Mouse (Mus musculus) hindlimb bud, embryonic 11.5 days (tissue): Measurements from ENCODE around the gene Meox1.
A peak's percentile ranks its signal among the peaks of the same experiment; 100 is the strongest.

Experiments used
- DNase-seq: peaks from one replicate; pipeline ENCODE4 v3.0.0-alpha.2; 2012; ENCODE audit warnings: low read depth, low spot score; ENCODE audit errors: extremely low spot score

Meox1 gene

GRCm38 (mm10) chr11:101894204-101894603 lies at the start of gene Meox1:
Gene Meox1 (minus strand): TSS chr11:101894374.
- no peak for DNase-seq

- no peak for DNase-seq
Observed at GRCm38 (mm10) chr11:101943055-101943454, 48.9 kb upstream of the Meox1 start.

- DNase-seq = no peak
Observed at GRCm38 (mm10) chr11:101937108-101937507, 42.9 kb upstream of the Meox1 start.

GRCm38 (mm10) chr11:101936421-101936820 lies 42.2 kb upstream of the Meox1 start:
- DNase-seq = no peak

- DNase-seq = no peak
Observed at GRCm38 (mm10) chr11:101935743-101936142, 41.6 kb upstream of the Meox1 start.

GRCm38 (mm10) chr11:101931978-101932377 lies 37.8 kb upstream of the Meox1 start:
- no peak for DNase-seq

- DNase-seq = no peak
Observed at GRCm38 (mm10) chr11:101928030-101928762, 34.0 kb upstream of the Meox1 start.

GRCm38 (mm10) chr11:101926951-101927589 lies 32.9 kb upstream of the Meox1 start:
- no peak for DNase-seq

- DNase-seq = no peak
Observed at GRCm38 (mm10) chr11:101925636-101926035, 31.5 kb upstream of the Meox1 start.

- DNase-seq = no peak
Observed at GRCm38 (mm10) chr11:101924441-101924976, 30.3 kb upstream of the Meox1 start.

- no peak for DNase-seq
Observed at GRCm38 (mm10) chr11:101923988-101924387, 29.8 kb upstream of the Meox1 start.

GRCm38 (mm10) chr11:101921361-101921952 lies 27.3 kb upstream of the Meox1 start:
- DNase-seq = no peak

- DNase-seq = peak; percentile 93
Observed at GRCm38 (mm10) chr11:101919660-101920059, 25.5 kb upstream of the Meox1 start.

- DNase-seq = no peak
Observed at GRCm38 (mm10) chr11:101918609-101919008, 24.4 kb upstream of the Meox1 start.

- no peak for DNase-seq
Observed at GRCm38 (mm10) chr11:101916772-101917171, 22.6 kb upstream of the Meox1 start.

GRCm38 (mm10) chr11:101913591-101913990 lies 19.4 kb upstream of the Meox1 start:
- no peak for DNase-seq

GRCm38 (mm10) chr11:101911855-101912579 lies 17.8 kb upstream of the Meox1 start:
- DNase-seq = no peak

GRCm38 (mm10) chr11:101910230-101910946 lies 16.2 kb upstream of the Meox1 start:
- peak; percentile 60 for DNase-seq

- no peak for DNase-seq
Observed at GRCm38 (mm10) chr11:101908777-101909176, 14.6 kb upstream of the Meox1 start.

GRCm38 (mm10) chr11:101905115-101905514 lies 10.9 kb upstream of the Meox1 start:
- DNase-seq = no peak

- no peak for DNase-seq
Observed at GRCm38 (mm10) chr11:101901309-101901708, 7.1 kb upstream of the Meox1 start.
